Mouse (Mus musculus) 3134 (cell line): ENCODE results near the gene Angptl7.
A peak's percentile ranks its signal among the peaks of the same experiment; 100 is the strongest.

Source experiments
- DNase-seq: peaks from one replicate; pipeline ENCODE4 v3.0.0-alpha.2; 2011; ENCODE audit warnings: low spot score; ENCODE audit not compliant: insufficient read length; ENCODE audit errors: extremely low read depth

The Angptl7 gene

DNA sequence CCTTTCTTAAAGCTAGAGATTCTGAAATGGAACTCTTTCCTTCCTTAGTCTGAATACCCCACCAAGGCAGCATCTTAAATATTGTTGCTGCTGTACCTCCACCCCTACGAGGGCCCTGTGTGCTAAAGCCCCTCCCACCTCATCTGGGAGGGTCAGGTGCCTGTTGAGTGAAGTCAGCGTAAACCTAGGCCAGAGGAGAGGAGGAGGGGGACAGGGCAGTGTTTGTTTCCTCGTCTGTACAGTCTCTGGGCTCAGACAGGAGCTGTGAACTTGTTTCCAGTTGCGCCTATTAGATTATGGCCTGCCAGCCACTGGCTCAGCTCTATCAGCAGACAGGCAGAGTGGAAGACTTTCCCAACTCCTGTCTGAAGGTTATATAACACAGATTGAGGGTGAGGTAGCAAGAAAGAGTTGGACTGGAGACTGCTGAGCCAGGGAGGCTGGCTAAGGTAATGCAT, at the start of gene Angptl7:
TSS of gene Angptl7 (minus strand) at position 51 of the 458 bp plus-strand sequence.
- no peak for DNase-seq

DNA sequence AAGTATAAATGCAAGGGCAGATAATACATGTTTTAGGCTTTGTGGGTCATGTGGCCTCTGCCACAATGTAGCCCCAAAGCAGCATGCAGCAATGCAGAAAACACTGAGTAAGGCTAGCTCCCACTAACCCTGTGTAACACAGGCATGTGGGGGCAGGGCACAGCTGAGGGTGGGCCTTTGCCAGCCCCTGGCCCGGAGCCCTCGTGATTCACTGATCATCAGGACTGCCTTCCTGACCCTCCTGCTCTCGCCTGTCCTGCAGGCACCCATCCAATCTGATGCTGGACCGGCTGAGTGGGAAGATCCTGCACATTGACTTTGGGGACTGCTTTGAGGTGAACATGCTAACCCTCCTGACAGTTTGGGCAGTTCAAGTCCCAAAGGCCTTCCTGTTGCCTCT, 48.8 kb upstream of the Angptl7 start:
- DNase-seq: no peak

DNA sequence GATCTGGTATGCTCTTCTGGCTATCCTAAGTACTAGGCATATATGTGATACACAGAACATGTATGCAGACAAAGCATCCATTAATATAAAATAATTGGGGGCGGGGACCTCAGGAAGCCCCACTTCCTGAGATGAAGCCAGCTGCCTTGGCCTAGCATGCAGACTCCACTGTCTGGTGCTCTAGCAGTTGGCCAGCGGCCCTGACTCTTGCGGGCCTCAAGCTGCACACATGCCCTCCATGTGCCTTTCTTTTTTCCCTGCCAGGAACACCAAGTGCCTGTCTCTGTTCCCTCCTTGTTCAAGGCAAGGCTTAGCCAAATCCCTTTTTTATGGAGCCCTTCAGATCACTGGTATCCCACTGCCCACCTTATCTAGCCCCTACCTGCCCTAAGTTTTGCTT, 35.6 kb upstream of the Angptl7 start:
- no peak for DNase-seq

DNA sequence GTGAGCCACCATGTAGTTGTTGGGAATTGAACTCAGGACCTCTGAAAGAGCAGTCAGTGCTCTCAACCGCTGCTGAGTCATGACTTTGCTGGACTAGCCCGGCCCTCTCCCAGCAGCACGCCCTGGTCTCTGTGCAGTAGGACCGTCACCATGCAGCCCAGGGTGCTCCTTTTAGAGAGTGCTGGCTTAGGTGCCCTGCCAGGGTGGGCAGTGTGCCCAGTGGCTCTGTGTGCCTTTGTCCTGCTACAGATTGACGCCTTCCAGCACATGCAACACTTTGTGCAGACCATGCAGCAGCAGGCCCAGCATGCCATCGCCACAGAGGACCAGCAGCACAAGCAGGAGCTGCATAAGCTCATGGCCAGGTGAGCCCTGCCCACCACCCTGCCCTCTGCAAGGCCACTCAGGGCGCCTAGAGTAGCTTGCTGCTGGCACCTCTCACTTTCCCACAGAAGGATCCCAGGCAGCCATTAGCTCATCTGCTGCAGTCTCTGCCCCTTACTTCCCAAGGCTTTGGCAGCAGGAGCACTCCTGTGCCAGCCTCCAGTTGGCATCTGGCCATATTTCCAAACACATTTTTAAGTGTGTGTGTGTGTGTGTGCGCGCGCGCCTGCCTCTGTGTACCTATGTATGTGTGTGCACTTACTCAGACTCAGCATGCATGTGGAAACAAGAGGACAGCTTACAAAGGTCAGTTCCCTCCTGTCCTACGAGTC, 33.5 kb upstream of the Angptl7 start:
- DNase-seq: no peak

DNA sequence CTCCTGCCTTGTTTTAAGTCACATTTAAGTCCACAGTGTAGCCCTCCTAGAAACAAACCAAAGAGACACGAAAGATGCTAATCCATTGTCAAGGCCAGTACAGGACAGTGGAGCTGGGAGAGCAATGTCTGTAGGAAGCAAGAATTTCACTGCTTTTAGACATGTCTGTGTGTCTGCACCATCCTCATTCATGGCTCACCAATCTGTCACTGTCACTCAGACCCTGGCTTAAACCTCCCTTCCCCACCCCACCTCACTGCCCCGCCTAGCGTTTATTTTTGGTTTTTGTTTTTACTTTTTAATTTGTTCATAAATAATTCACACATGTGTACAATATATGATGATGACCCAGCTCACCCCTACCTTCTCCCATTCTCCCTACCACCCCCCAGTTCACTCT, 32.3 kb upstream of the Angptl7 start:
- DNase-seq: no peak

DNA sequence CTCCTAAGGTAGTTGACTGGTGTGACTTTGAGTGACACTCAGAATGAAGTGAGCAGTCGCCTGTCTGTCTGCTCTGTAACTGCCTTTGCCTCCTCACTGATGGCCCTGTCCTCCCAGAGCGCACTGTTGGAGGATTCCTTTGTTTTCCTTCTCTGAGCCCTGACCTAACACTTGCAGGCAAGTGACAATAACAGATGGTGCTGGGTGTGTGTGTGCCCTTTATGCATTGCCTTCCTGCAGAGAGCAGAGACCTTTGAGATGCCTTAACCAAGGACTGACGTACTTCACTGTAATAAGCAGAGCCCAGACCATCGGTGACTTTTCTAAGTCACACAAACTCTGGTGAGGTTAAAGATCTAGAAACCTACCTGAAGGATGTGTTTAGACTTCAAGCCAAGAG, 31.1 kb upstream of the Angptl7 start:
- DNase-seq: no peak

DNA sequence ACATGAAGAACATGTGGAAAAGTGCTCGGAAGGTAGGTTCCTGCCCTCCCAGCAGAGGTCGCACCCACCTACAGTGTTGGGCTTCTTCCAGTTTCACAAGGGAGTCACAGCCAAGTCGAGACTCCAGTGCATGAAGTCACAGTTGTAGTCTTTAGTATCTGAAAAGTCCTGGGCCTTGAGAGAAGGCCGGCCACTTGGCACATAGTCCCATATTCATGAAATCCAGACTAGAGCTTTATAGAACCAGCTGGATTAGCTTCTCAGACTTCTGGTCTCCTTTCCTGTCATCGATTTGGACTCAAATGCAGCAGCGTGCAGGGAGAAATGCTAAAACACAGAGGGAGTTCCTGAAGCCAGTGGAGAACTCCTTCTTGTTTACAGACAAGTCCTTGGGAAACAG, 30.5 kb upstream of the Angptl7 start:
- DNase-seq: no peak

DNA sequence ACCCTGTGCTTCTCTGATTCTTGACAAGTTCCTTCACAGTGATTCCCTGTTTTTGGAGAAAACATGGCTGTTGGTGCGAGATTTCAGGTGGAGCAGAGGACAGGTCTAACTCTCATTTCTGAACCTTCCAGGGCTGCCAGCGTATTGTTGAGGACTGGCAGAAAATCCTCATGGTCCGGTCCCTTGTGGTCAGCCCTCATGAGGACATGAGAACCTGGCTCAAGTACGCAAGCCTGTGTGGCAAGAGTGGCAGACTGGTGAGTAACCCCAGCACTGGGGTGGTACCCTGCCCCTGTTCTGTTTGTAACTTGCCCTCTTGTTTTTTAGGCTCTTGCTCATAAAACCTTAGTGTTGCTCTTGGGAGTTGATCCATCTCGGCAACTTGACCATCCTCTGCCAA, 30.1 kb upstream of the Angptl7 start:
- peak; percentile 73 for DNase-seq

DNA sequence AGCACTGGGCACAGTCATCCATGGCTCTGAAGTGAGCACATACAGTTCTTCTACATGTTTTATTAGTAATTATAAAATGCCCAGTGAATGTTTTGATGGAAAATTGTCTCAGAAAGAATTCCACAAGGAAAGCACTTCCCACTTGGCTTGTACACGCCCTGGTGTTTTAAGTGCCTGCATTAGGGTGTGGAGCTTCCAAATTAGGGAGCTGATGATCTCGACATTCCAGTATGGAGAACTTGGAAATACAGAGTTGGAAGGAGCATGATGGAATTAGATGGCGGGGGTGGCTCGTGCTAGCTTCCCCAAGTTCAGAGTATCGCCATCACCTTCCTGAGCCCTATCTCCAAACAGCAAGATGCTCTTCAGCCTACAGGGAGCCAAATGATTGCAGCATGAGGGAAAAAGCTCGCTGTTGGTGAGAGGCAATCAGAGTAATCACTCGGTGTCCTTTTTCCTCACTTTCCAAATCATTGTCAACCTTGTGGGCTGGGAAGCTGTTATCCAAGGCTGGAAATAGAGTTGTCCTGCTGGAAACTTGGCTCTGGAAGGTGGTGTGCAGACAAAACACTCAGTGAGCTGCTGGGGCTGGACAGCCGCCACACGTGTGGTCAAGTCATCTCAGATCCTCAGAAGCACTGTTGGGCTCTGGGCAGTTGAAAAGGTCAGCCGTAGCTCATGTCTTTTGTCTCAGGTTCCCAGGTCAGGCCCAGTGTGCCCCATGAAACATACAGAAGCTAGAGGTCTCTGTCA, 27.1 kb upstream of the Angptl7 start:
- no peak for DNase-seq

DNA sequence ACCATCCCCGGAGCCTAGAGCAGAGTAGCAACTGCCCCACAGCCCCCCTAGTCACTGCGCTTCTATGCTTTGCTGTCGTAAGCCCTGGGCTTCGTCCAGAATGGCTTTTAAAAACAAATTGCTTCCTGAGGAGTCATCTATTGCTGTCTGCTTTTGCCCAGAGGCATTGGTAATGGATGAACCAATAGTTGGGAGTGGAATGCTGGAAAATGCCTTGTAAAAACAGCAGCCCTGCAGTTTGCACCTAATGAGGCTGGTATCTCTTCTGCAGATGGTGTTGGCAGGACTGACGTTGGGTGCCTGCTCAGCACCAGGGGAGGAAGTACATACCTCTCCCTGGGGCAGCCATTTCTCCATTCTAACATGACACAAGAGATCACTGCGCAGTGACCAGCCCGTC, 23.3 kb upstream of the Angptl7 start:
- peak; percentile 51 for DNase-seq

DNA sequence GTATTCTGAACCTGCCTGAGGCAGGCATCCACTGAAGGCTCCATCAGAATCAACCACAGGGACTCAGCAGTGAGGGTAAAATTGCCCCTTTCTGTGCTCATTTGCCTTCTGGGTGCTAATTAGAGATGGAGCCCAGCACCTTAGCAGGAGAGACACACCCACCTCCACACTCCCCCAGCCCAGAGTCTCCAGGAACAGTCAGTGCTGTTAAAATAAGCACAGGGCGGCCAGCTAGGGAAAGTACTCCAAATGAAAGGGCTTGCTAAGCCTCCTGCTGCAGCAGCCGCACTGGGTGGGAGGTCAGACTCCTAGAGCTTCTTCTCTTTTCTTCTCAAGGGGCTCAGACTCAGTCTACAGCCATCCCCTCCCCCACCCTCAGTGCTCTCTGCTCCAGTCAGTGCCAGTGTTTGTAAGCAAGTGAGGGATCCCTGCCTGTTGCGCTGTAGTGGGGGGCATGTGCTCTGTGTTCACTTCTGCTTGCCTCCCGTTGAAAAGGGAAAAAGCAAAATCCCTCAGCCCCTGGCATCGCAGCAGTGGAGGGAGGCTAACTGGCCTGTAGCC, 18.1 kb upstream of the Angptl7 start:
- no peak for DNase-seq

DNA sequence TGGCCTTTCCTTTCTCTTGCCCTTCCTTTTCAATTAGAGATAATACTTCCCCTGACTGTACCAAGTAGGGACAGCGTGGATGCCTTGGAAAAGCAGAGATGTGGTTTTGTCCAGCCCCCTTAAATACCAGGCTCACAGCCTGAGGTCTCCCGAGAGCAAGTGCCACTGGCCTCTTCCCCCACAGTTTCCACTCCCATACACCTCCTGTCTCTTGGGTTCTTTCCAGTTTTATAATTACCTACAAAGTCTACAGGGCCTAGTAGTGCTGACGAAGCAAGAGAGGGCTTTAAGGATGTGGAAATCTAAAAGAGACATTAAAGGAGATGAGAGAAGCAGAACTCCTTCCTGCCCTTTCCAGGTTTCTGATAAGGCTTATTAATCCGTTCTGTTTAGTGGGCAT, 17.5 kb upstream of the Angptl7 start:
- no peak for DNase-seq

DNA sequence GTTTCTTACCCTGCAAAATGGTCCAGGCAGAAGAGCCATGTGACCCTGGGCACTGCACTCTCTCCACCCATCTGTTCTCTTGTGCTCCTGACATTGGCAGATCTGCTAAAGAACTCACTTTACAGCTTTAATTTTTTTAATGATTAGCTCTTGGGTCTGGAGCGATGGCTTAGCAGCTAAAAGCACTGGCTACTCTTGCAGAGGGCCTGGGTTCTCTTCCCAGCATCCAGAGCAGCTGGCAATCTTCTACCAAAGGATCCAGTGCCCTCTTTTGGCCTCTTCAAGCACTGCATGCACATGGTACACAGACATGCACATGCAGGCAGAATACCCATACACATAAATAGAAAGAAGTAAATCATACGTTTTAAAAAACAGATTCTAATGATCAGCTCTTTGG, 15.1 kb upstream of the Angptl7 start:
- no peak for DNase-seq

DNA sequence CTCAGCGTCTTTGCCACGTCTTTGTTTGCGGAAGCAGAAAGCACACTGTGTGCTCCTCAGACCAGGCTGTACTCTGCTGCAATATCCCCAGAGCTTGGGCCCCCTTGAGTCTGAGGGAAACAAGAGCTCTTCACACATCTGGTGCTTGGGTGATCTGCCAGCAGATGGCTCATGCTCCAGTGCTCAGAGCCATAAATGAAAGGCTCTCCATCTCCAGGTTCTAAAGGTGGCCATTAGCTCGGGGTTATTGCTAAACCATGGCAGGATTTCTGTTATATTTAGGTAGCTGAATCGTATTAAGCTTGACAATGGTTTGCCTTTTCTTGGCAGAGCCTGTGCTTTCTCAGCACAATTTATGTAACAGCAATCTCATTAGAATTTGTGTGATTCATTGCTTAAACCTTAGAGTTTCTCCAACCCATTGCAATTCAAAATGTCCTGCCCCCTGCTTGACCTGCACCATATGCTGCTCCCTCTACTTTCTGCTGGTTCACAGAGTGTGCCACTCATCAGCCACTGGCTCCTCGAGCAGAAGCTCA, 12.8 kb upstream of the Angptl7 start:
- peak; percentile 46 for DNase-seq

DNA sequence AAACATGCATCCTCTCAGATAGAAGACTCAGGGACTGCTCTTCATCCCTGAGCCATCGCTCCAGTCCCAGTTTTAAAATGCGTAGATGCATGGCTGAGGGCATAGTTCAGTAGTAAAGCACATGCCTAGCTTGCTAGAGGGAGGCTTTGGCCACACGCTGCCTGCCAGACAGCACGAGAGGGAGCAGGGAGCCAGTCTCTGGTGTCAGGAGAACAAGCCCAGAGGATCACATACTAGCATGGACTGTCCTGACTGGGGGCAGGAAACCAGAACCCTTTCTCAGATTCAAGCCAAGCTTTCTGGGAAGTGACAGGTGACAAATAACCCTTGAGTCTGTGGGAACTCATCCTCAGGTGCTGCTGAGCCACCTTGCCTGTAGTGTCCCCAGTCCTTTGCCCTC, 11.1 kb upstream of the Angptl7 start:
- no peak for DNase-seq

DNA sequence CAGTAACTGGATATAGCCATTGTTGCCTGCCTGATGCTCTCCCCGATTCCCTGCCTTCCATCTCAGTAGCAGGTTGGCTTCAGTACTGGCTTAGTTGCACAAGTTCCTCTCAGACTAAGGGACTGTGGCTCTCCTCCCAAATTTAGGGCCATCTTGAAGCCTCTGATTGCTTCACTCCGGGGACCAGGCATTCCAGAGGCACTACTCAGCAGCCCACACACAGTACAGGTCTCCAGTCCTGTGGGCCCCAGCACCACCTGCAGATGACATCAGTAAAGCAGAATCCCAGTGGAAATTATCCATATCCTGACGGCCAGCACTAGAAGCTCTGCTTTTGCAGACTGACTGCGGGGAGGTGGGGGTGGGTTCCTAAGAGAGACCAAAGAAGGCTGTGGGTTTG, 10.4 kb upstream of the Angptl7 start:
- DNase-seq: peak; percentile 77

DNA sequence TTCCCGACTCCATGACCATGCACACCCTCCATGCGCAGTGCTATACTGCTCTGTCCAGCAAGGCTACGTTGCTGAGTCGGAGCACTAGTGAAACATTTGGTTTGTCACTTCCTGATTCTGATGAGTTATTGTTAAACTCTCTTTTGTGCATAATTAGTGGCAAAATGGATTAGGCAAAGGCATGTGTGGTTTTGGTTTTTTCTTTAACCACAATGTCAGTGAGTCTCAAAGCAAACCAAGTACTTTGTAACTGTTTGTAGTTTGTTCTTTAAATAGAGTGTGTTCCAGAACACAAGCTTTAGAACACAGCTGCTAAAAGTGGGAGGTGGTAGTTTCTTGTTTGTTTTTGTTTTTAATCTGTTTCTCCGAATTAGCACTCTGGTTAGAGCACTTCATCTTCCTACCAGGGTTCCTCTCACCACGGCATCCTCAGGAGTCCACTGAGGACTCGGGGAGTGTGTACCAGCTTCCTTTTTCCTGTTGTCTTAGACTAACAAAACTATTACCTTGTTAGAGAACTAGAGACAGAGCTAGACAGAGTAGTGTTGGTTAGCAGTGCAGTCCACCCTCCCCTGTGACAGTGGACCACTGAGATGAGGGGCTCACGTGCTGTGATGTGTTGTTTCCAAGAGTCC, 9.3 kb upstream of the Angptl7 start:
- no peak for DNase-seq

DNA sequence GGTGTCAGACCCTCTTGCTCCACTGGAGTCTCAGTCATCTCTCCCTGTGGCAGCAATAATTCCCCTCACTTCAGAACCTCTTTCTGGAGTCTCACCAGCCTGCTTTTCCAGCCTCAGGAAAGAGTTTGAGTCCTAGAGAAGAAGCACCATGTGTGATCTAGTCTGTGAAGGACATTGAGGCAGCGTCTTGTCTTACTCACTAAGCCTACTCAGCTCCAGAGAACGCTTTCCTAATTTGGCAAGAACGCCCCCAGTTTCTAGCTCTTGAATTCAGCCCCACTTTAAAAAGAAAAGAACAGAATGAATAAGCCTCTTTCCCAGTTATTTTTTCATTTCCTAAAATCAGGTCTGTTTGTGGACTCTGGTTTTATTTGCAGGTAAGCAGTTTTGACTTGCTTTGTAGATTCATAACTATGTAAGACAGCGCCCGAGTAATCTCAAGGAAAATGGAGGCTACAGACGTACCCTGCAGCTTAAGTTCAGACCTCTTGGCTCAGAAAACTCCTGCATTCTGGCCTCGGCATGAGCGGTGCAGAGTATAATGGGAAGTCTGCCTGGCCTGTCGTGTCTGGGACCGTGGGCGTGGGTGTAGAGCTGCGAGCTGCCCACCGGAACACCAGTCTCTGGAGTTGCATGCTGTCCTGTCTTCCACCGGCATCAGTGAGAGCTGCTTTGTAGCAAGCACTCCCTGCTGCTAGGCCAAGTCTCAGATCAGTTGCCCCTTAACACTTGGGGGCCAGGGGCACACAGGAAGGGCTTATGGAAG, 8.0 kb upstream of the Angptl7 start:
- DNase-seq: no peak

DNA sequence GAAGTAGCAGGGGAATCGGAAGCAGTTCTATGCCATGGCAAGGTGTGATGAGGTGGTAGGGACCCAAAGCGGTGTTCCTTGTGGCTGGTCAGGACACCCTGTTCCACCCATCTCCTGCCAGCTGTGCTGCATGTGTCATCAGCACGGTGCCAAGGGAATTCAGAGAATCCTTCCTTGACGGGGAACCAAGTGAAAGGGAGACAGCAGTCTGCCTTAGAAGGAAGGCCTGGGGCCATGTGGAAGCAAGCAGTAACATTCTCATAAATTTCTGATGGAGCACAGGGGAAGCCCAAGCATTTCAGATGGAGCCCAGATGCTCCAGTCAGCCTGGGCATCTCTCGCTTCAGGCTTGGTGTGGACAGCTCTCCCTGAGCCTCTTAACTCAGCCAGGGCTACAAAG, 7.3 kb upstream of the Angptl7 start:
- DNase-seq: peak; percentile 52

DNA sequence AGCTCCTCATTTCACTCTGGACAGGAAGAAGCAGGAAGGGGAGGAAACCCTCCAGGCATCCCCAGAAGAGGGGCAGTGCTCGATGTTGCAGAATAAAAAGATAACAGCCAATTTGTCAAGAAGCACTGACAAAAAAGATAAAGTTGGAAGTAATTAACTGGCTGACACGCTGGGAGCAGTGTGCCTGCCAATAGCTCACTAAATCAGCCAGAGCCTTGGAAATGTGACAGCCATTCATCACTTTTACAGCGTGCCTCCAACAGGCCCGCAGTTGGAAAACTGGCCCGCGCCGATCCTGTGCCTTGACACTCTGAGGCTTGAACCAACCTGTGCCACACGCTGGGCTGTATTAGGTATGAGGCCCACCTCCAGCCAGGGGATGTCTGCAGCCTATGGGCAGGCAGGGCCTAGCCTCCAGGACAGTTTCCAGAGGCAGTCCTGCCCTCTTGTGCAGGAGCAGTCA, 4.3 kb upstream of the Angptl7 start:
- DNase-seq: no peak
